Mouse (Mus musculus) lung, postnatal 0 days (tissue): Measurements from ENCODE around the gene Frrs1. TPM values are rescaled to one million over a fixed set of nuclear protein-coding genes. Genes with fewer than 3 reads are reported as not detected.

Experiments
- ATAC-seq: fragments of 200-750 bp; cut with Nextera tagmentation; 2 replicates; pipeline ENCODE4 v1.8.0; 2017; ENCODE audit warnings: moderate library complexity
- DNase-seq: peaks from one replicate; pipeline ENCODE4 v3.0.0-alpha.2; 2016; ENCODE audit warnings: low spot score
- H3K27ac ChIP-seq: fragments of 300-500 bp; sonication (generic); 2 replicates; pipeline ENCODE4 v1.5.1; 2014; ENCODE audit warnings: antibody characterized with exemption, mild to moderate bottlenecking, low read length, mixed read lengths
- H3K27me3 ChIP-seq: fragments of 300-500 bp; sonication (generic); replicated peaks from 2 replicates; pipeline ENCODE4 v1.6.1; 2014; ENCODE audit warnings: low read length, mixed read lengths; ENCODE audit not compliant: insufficient read depth
- H3K36me3 ChIP-seq: fragments of 300-500 bp; sonication (generic); 2 replicates; pipeline ENCODE4 v1.6.1; 2014; ENCODE audit warnings: low read length, mixed read lengths; ENCODE audit not compliant: insufficient read depth
- H3K4me1 ChIP-seq: fragments of 300-500 bp; sonication (generic); 2 replicates; pipeline ENCODE4 v1.6.1; 2014; ENCODE audit warnings: antibody characterized with exemption, low read depth, low read length, mixed read lengths; ENCODE audit not compliant: insufficient read depth
- H3K4me2 ChIP-seq: fragments of 300-500 bp; sonication (generic); replicated peaks from 2 replicates; pipeline ENCODE4 v1.6.1; 2014; ENCODE audit warnings: low read depth, mild to moderate bottlenecking, low read length, moderate library complexity, mixed read lengths
- H3K4me3 ChIP-seq: fragments of 300-500 bp; sonication (generic); 2 replicates; pipeline ENCODE4 v1.5.1; 2014; ENCODE audit warnings: low read depth, low read length
- H3K9ac ChIP-seq: fragments of 300-500 bp; sonication (generic); replicated peaks from 2 replicates; pipeline ENCODE4 v1.6.1; 2014; ENCODE audit warnings: low read depth, mild to moderate bottlenecking
- H3K9me3 ChIP-seq: fragments of 300-500 bp; sonication (generic); 2 replicates; pipeline ENCODE4 v1.6.1; 2016; ENCODE audit warnings: low read length, mixed read lengths
- CTCF ChIP-seq: IDR thresholded peaks from 2 replicates; pipeline ENCODE4 v1.5.1; 2016; ENCODE audit warnings: antibody characterized with exemption, mild to moderate bottlenecking
- EP300 ChIP-seq: IDR thresholded peaks from 2 replicates; pipeline ENCODE4 v1.6.1; 2016; ENCODE audit warnings: antibody characterized with exemption, mild to moderate bottlenecking, control low read depth
- WGBS: fragments of 180-500 bp; shearing (Covaris S2); extraction: QIAGEN DNeasy Blood & Tissue Kit; methylation state at CpG from one replicate; pipeline ENCODE4 v1.1.7; 2014; 5-methylcytosine and 5-hydroxymethylcytosine counted together
- polyA plus RNA-seq: library from polyadenylated mRNA; unstranded; fragments of >200 nt; fragmentation: Nextera tagmentation; extraction: Ambion mirVana; gene quantifications from 2 replicates; pipeline ENCODE4 v1.2.1, GENCODE M21; 2015

Gene Frrs1
- polyA plus RNA-seq, 1 experiment from 2014 or later, result 5.6 TPM

DNA sequence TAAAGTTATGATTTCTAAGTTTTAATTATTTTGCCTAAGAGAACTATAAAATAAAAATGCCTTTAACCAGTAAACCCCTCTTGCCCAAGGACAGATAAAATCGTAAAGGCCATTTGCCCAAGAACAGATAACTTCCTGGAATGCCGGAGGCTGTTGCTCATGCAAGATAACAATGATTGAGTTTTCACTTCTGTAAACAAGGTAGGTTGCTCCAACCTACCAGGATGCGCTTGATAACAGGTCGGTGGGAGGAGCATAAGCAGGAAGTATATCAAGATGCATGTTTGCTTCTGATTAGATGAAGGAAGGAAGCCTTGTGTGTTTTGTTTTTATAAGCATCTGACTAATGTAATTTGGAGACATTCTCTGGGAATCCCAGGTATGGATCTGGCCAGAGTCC is 13.2 kb upstream of the Frrs1 start:
- no peak overlapping the region for H3K4me2 ChIP-seq
- ATAC-seq (peak; percentile 65), DNase-seq (peak; percentile 64)
- no peaks in the 10 kb centered on the region for H3K9me3 ChIP-seq
- H3K27me3 ChIP-seq, result no peaks in the 10 kb centered on the region
- H3K36me3 ChIP-seq, result no peaks in the 10 kb centered on the region
- H3K4me1 ChIP-seq, result no peaks in the 10 kb centered on the region
- H3K4me3 ChIP-seq, result no peak overlapping the region
- no peak overlapping the region for H3K27ac ChIP-seq
- H3K9ac ChIP-seq, result no peak overlapping the region
- 32% methylated on average over 4 of the region's 4 CpGs for WGBS
- no peak for TF ChIP-seq CTCF
- TF ChIP-seq EP300, result peak; percentile 93

DNA sequence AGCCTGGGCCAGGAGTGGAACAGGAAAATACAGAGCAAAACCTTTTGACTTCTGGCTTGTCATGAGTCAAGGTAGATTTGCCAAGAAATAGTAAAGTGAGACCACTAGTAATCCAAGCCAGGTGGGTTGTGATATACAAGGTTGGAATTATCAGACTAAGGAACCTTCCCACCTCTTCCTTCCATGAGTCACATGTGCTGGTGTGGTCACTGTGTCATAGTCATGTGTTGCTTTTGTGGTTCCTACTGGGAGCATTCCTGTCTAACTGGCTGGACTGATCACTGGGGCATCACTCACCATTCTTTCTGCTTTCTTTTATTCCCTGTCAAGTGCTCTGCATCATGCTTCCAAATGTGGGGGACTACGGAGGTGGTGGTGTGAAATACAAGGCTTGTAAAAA is 11.2 kb upstream of the Frrs1 start:
- no peaks in the 10 kb centered on the region for H3K9me3 ChIP-seq
- no peaks in the 10 kb centered on the region for H3K27me3 ChIP-seq
- H3K4me1 ChIP-seq, result no peaks in the 10 kb centered on the region
- WGBS, result 86% methylated on average over 1 of the region's 1 CpGs
- TF ChIP-seq CTCF (no peak), EP300 (no peak)
- H3K4me3 ChIP-seq, result no peak overlapping the region
- no peak overlapping the region for H3K4me2 ChIP-seq
- ATAC-seq, result no peak
- H3K36me3 ChIP-seq, result no peaks in the 10 kb centered on the region
- DNase-seq, result no peak
- no peak overlapping the region for H3K27ac ChIP-seq
- H3K9ac ChIP-seq, result no peak overlapping the region

DNA sequence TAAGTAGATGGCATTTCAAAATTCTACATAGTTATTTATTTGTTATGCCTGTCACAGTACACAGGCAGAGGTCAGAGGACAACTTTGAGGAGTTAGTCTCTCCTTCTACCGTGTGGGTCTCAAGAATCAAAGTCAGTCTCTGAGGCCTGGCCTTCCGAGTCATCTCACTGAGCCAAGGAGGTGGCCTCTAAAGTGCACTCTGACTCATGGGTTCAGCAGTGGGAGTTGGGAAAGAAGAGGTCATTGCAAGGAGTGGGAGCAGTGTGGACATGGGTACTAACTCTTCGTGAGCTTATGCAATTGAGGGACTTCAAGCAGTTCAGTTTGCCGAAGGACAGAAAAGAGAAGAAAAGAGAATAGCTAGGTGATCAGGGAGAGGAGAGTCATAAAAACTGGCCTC is 10.3 kb upstream of the Frrs1 start:
- no peaks in the 10 kb centered on the region for H3K27me3 ChIP-seq
- ATAC-seq (no peak), DNase-seq (no peak)
- no peaks in the 10 kb centered on the region for H3K36me3 ChIP-seq
- no peak overlapping the region for H3K4me3 ChIP-seq
- H3K27ac ChIP-seq, result no peak overlapping the region
- no peak overlapping the region for H3K9ac ChIP-seq
- TF ChIP-seq EP300 (no peak), CTCF (no peak)
- no peak overlapping the region for H3K4me2 ChIP-seq
- H3K4me1 ChIP-seq, result no peaks in the 10 kb centered on the region
- H3K9me3 ChIP-seq, result no peaks in the 10 kb centered on the region
- 66% methylated on average over 4 of the region's 4 CpGs for WGBS

DNA sequence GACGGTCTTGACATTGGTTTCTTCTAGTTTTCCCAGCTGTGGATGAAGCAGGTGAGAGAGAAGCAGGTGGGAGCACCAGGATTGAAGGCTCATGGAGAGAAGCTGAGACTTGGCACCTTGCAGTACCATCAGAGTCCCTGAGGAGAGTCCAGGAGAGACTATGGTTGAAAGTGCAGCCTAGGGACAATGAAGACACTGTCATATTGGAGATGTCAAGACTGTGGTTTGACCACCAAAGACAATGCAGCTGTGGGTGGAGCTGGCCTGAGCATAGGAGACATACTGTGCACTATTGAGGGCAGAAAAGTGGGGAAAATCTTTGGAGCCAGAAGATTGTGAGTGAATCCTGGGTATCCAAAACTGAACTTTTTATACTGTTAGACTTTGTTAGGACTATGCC is 8.9 kb upstream of the Frrs1 start:
- no peak overlapping the region for H3K4me3 ChIP-seq
- TF ChIP-seq CTCF (no peak), EP300 (no peak)
- ATAC-seq, result no peak
- H3K27ac ChIP-seq, result no peak overlapping the region
- H3K9me3 ChIP-seq, result no peaks in the 10 kb centered on the region
- no peak overlapping the region for H3K9ac ChIP-seq
- DNase-seq, result no peak
- no peaks in the 10 kb centered on the region for H3K36me3 ChIP-seq
- H3K4me2 ChIP-seq, result no peak overlapping the region
- WGBS, result 88% methylated on average over 1 of the region's 1 CpGs
- H3K4me1 ChIP-seq, result no peaks in the 10 kb centered on the region
- H3K27me3 ChIP-seq, result no peaks in the 10 kb centered on the region

DNA sequence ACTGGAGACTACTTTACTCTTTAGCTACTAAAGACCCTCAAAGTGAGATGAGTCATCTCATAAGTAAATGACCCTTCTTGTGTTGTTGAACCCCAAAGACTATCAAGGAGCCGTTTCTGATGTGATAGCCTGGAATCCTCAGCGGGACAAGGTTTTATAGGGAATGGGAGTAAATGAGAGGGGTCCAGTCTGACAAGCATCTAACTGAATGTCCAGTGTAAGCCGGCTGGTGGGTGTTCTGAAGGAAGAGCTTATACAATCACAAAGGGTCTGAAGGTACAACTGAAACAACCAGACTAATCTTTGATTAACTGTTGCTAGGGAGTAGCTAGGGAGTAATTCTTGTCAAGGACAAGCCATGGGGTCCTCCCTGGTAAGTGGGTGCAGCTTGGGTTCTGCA is 6.8 kb upstream of the Frrs1 start:
- H3K4me2 ChIP-seq, result no peak overlapping the region
- no peak overlapping the region for H3K27ac ChIP-seq
- TF ChIP-seq EP300, result no peak
- no peak for TF ChIP-seq CTCF
- ATAC-seq (no peak), DNase-seq (no peak)
- H3K27me3 ChIP-seq, result no peaks in the 10 kb centered on the region
- no peak overlapping the region for H3K9ac ChIP-seq
- H3K4me1 ChIP-seq, result no peaks in the 10 kb centered on the region
- 73% methylated on average over 3 of the region's 3 CpGs for WGBS
- H3K9me3 ChIP-seq, result no peaks in the 10 kb centered on the region
- H3K4me3 ChIP-seq, result no peak overlapping the region
- H3K36me3 ChIP-seq, result no peaks in the 10 kb centered on the region

DNA sequence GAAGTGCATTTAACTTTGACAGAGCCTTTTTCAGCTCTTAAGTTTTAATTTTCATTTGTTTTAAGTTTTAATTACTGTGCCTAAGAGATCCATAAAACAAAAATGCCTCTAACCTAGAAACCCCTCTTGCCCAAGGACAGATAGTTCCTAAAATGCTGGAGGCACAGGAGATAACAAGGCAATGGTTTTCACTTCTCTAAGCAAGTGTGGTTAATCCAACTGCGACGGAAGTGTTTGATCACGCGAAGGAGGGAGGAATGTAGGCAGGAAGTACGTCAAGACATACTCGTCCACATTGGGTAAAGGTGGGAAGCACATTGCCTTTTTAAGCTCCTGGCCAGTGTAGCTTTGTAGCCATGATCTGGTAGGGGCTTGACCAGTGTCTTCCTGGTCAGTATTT is 1.7 kb upstream of the Frrs1 start:
- no peak overlapping the region for H3K9ac ChIP-seq
- no peak for DNase-seq
- H3K27me3 ChIP-seq, result no peaks in the 10 kb centered on the region
- ATAC-seq, result no peak
- no peak overlapping the region for H3K4me2 ChIP-seq
- H3K36me3 ChIP-seq, result no peaks in the 10 kb centered on the region
- H3K4me1 ChIP-seq, result no peaks in the 10 kb centered on the region
- WGBS, result 62% methylated on average over 6 of the region's 6 CpGs
- no peak overlapping the region for H3K27ac ChIP-seq
- H3K9me3 ChIP-seq, result no peaks in the 10 kb centered on the region
- TF ChIP-seq EP300 (no peak), CTCF (no peak)
- H3K4me3 ChIP-seq, result no peak overlapping the region

DNA sequence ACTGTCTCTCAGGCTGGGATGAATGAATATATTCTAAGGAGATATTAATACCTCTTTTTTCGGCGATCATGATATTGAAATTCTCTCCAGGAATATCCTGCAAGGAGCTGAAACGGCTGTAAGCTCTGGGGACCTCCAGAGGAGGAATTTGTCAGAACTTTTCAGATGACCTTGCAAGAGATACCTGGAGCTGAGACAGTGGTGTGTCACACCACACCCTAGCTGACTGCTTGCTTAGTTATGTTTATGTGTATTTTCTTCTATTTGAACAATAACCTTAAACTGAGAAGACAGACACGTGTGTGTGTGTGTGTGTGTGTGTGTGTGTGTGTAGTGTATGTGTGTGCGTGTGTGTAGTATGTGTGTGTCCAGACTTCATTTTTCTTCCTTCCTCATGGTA is 488 bp downstream of the Frrs1 start:
- no peak for ATAC-seq
- H3K27ac ChIP-seq, result no peak overlapping the region
- no peaks in the 10 kb centered on the region for H3K36me3 ChIP-seq
- no peak for TF ChIP-seq EP300
- TF ChIP-seq CTCF, result no peak
- no peak overlapping the region for H3K4me2 ChIP-seq
- DNase-seq, result no peak
- H3K27me3 ChIP-seq, result no peaks in the 10 kb centered on the region
- no peaks in the 10 kb centered on the region for H3K4me1 ChIP-seq
- no peak overlapping the region for H3K4me3 ChIP-seq
- 74% methylated on average over 5 of the region's 5 CpGs for WGBS
- no peaks in the 10 kb centered on the region for H3K9me3 ChIP-seq
- H3K9ac ChIP-seq, result no peak overlapping the region
